Mouse (Mus musculus) heart, postnatal 25 days (tissue): ENCODE results near the gene Mrps7. TPM values are rescaled to one million over a fixed set of nuclear protein-coding genes. Genes with fewer than 3 reads are reported as not detected.
A peak's percentile ranks its signal among the peaks of the same experiment; 100 is the strongest.

Experiments
- DNase-seq: peaks from one replicate; pipeline ENCODE4 v3.0.0; 2022; ENCODE audit warnings: low spot score
- intact Hi-C: fragments of 180-260 bp; cut with DNase I; formaldehyde crosslinking; loops from one replicate; pipeline ENCODE4 v1.15.1; 2025
- total RNA-seq, 2 experiments: library from RNA; stranded (reverse); gene quantifications; 2 replicates each; pipeline ENCODE4 v1.2.3; 2021

Gene Mrps7
- total RNA-seq, 2 experiments from 2014 or later, result 74.0 to 82.3 TPM

- intact Hi-C loops, result no loop called here
- DNase-seq, result no peak
Measured at GRCm38 (mm10) chr11:115625877-115626276, 22.2 kb downstream of the Mrps7 start.

- intact Hi-C loops, result no loop called here
- DNase-seq, result no peak
Measured at GRCm38 (mm10) chr11:115626824-115627616, 23.3 kb downstream of the Mrps7 start.

GRCm38 (mm10) chr11:115627705-115628464, 24.2 kb downstream of the Mrps7 start, which contains the start of gene Slc25a19:
Gene Slc25a19, minus strand, starts transcription at chr11:115628295.
- DNase-seq, result peak; percentile 99
- intact Hi-C loops, result no loop called here

- DNase-seq, result no peak
- intact Hi-C loops, result no loop called here
Measured at GRCm38 (mm10) chr11:115628465-115629101, 24.9 kb downstream of the Mrps7 start.

GRCm38 (mm10) chr11:115629734-115630531, 26.2 kb downstream of the Mrps7 start:
- intact Hi-C loops, result no loop called here

GRCm38 (mm10) chr11:115630532-115631504, 27.1 kb downstream of the Mrps7 start:
- DNase-seq, result peak; percentile 36
- intact Hi-C loops, result no loop called here

More at GRCm38 (mm10) chr11:115629734-115630531, 26.2 kb downstream of the Mrps7 start:
- no peak for DNase-seq

- intact Hi-C loops, result no loop called here
- no peak for DNase-seq
Measured at GRCm38 (mm10) chr11:115631505-115631890, 27.8 kb downstream of the Mrps7 start.

- no peak for DNase-seq
- intact Hi-C loops, result no loop called here
Measured at GRCm38 (mm10) chr11:115632247-115632646, 28.5 kb downstream of the Mrps7 start.

- intact Hi-C loops, result no loop called here
- DNase-seq, result no peak
Measured at GRCm38 (mm10) chr11:115632862-115633261, 29.1 kb downstream of the Mrps7 start.

GRCm38 (mm10) chr11:115634109-115634508, 30.4 kb downstream of the Mrps7 start:
- intact Hi-C loops, result no loop called here
- no peak for DNase-seq

GRCm38 (mm10) chr11:115635041-115635440, 31.3 kb downstream of the Mrps7 start:
- DNase-seq, result no peak
- intact Hi-C loops, result no loop called here

GRCm38 (mm10) chr11:115635484-115635883, 31.8 kb downstream of the Mrps7 start:
- no peak for DNase-seq
- intact Hi-C loops, result no loop called here

GRCm38 (mm10) chr11:115636960-115637359, 33.2 kb downstream of the Mrps7 start:
- no peak for DNase-seq
- intact Hi-C loops, result no loop called here

GRCm38 (mm10) chr11:115638498-115639409, 35.0 kb downstream of the Mrps7 start:
- DNase-seq, result no peak
- intact Hi-C loops, result no loop called here

GRCm38 (mm10) chr11:115639540-115639939, 35.8 kb downstream of the Mrps7 start:
- intact Hi-C loops, result no loop called here
- no peak for DNase-seq

- intact Hi-C loops, result no loop called here
- DNase-seq, result no peak
Measured at GRCm38 (mm10) chr11:115640311-115640828, 36.6 kb downstream of the Mrps7 start.

GRCm38 (mm10) chr11:115640978-115641663, 37.4 kb downstream of the Mrps7 start:
- intact Hi-C loops, result no loop called here
- no peak for DNase-seq
